Mouse (Mus musculus): ENCODE measurements around the gene Bloc1s3. TPM values are rescaled to one million over a fixed set of nuclear protein-coding genes. Genes with fewer than 3 reads are reported as not detected.

Gene Bloc1s3
- polyA plus RNA-seq, 1 experiment = 11.0 TPM

DNA sequence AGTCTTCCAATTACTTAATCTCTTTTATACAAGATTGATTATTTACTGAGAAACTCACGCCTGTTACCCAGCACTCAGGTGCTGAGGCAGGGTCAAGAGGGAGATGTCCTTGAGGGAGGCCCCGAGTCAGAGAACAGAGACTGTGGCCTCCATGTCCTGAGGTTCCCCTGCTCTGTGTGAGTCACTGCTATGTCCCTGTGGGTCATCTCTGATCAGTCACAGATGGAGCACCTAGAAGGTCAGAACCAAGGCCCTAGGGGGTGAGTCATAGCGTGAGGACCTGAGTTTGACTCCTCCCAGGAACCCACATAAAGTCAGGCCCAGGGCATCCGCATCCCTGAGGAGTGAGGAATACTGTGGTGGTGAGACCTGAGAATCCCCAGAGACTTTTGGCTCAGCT lies 6.5 kb downstream of the Bloc1s3 start:
- H3K4me1 ChIP-seq (ENCODE audit: control insufficient read depth, insufficient read depth, low read length) = peaks cover 31% of the 10 kb centered on the region
- H3K4me3 ChIP-seq (ENCODE audit: insufficient read depth, low read length) = no peak overlapping the region
- peak overlapping the region; percentile 99 for H3K27ac ChIP-seq (ENCODE audit: insufficient read depth, low read depth, low read length)
- TF ChIP-seq POLR2A (IDR thresholded peaks at IDR 0.05; ENCODE audit: borderline replicate concordance, low read depth, low read length) = no peak
- TF ChIP-seq CTCF (IDR thresholded peaks at IDR 0.05; ENCODE audit: low read depth, low read length) = no peak

DNA sequence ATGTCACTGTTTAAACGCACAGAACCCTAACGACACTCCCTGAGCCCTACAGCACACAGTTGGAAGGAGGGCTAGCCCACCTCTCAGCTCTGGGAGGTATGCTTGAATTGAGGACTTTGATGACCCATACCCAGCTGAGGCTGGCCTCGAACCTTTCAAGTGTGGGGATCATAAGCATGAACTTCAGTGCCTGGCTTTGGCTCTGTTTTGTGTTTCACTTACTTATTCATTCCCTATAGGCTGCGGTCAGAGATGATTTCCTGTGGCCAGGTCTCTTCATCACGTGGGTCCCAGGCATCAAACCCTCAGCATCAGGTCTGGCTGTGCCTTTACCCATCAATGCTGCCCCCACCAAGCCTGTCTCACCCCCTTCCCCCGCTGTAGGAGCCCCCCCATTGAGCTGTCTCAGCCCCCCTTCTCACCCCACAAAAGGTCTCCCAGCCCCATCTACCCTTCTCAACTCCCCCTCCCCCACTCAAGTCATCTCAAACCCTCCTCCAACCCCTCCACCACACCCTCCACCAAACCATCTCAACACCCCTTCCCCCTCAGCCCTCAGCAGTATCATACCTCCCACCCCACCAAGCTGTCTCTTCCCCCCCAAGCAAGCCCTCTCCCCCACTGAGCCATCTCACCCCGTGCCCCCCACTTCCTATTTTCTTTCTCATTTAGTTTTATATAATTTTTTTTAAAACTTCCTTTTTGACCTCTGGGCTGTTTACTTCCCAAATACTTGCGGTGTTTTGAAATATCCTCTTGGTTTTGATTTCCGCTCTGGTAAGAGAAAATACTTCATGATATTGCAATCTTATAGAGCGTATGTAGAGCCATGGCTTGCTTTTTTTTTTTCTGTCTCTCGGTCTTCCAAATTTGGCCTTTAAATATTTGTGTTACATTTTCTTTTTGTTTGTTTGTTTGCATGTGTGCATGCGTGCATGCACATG lies 7.5 kb downstream of the Bloc1s3 start:
- TF ChIP-seq POLR2A (IDR thresholded peaks at IDR 0.05; ENCODE audit: borderline replicate concordance, low read depth, low read length) = no peak
- TF ChIP-seq CTCF (IDR thresholded peaks at IDR 0.05; ENCODE audit: low read depth, low read length) = no peak
- Histone ChIP-seq H3K4me1 (ENCODE audit: control insufficient read depth, insufficient read depth, low read length) (peaks cover 38% of the 10 kb centered on the region), H3K27ac (ENCODE audit: insufficient read depth, low read depth, low read length) (peak overlapping the region; percentile 99), H3K4me3 (ENCODE audit: insufficient read depth, low read length) (peak overlapping the region; percentile 21; the same call in 1 of the 2 replicates)

DNA sequence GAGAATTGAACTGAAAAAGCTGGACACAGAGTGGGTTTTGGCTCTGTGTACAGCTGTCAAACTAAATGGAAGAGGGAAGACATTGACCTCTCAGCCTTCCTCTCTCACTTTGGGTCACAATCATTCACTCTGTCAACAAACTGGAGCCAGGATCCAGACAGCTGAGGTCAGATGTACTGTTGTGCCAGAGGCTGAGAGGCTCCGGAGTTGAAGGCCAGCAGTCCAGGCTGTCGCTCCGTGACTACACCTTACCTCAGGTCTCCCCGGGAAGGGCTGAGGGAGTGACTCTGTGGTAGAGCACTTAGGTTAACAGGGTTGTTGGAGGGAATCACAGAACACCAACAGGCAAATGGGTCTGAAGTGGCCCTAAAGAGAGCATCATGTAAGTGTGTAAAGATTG lies 9.8 kb downstream of the Bloc1s3 start:
- TF ChIP-seq POLR2A (IDR thresholded peaks at IDR 0.05; ENCODE audit: borderline replicate concordance, low read depth, low read length) (no peak), CTCF (IDR thresholded peaks at IDR 0.05; ENCODE audit: low read depth, low read length) (no peak)
- no peak overlapping the region for H3K27ac ChIP-seq (ENCODE audit: insufficient read depth, low read depth, low read length)
- H3K4me1 ChIP-seq (ENCODE audit: control insufficient read depth, insufficient read depth, low read length) = peaks cover 39% of the 10 kb centered on the region
- H3K4me3 ChIP-seq (ENCODE audit: insufficient read depth, low read length) = no peak overlapping the region

DNA sequence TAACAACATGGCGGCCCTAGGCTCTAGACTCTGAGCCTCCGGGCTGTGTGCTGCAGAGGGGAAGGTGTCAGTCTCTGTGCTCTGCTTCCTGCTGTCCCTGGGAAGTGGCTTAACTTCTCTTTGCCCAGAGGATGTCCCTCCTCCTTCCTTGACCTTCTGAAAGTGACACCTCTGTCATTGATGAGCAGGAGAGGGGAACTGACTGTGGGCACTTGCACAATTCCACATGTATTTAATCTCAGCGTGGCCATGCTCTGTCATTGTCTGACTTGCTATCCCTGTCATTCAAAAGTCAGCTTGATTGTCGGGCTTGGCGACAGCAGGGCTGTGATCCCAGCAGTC lies 12.0 kb downstream of the Bloc1s3 start:
- Histone ChIP-seq H3K27ac (ENCODE audit: insufficient read depth, low read depth, low read length) (0 out of 2 replicates have a peak overlapping the region, but pooled peaks have one; percentile 36), H3K4me1 (ENCODE audit: control insufficient read depth, insufficient read depth, low read length) (peaks cover 22% of the 10 kb centered on the region), H3K4me3 (ENCODE audit: insufficient read depth, low read length) (no peak overlapping the region)
- no peak for TF ChIP-seq POLR2A (IDR thresholded peaks at IDR 0.05; ENCODE audit: borderline replicate concordance, low read depth, low read length)

DNA sequence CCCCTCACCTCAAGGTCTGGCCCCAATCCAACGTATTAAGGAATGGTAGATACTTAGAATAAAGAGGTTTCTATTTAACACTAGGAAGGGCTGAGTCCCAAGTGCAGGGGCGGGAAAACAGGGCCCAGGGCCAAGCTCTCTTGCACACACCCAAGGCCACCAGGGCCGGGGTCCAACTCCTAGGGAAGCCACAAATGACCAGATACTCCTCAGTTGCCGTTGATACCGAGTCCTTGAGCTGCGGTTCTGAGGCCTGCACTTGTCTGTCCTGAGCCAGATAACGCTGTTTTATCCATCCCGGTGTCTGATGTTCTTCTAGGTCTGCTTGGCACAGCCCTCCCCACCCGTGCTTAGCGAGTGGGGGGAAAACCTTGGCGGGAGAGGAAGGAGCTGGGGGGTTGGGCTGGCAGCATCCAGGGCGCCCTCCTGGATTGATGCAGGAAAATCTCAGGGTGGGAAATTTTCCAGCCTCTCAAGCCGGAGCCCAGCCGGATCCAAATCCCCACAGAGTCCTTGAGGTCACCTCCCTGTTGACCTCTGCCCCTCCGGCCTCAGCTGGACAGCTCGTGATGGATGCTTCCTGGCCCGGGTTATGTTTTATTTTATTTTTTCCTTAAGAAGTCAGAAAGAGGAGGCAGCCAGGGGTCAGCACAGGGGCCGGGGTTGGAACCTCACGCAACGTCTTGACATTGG lies 12.5 kb downstream of the Bloc1s3 start:
- Histone ChIP-seq H3K27ac (ENCODE audit: insufficient read depth, low read depth, low read length) (no peak overlapping the region), H3K4me3 (ENCODE audit: insufficient read depth, low read length) (no peak overlapping the region), H3K4me1 (ENCODE audit: control insufficient read depth, insufficient read depth, low read length) (peaks cover 22% of the 10 kb centered on the region)
- TF ChIP-seq CTCF (IDR thresholded peaks at IDR 0.05; ENCODE audit: low read depth, low read length) = no peak
- TF ChIP-seq POLR2A (IDR thresholded peaks at IDR 0.05; ENCODE audit: borderline replicate concordance, low read depth, low read length) = no peak

DNA sequence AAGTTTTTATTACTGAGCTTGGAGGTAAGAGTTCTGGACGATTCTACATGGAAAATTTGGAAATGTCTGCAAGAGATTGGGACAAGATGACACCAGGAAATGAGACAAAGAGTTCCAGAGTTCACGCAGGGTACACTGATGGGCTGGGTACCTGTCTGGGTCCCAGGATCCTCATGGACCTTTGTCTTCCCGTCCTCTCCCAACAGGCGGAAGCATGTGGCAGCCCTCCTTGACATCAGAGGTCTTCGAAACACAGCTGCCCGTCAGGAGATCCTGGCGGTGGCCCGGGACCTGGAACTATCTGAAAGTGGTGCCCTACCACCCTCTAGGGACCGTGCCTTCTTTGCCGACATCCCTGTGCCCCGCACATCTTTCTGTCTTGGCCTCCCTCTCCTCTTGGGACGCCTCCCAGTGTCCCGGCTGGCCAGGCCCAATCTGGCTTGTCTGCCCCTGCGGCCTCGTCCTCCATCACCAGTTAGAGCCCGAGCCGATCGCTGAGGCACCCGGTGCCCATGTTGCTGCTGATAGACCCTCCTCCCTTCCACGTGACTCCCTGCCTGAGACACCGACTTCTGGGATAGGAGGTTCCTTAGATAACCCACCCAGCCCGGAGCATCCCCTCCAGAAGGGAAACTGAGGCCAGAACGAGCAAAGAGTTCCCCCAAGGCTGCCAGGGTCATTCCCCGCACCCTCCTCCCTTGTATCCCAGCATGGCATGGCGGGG lies 13.3 kb downstream of the Bloc1s3 start:
- no peak for TF ChIP-seq CTCF (IDR thresholded peaks at IDR 0.05; ENCODE audit: low read depth, low read length)
- TF ChIP-seq POLR2A (IDR thresholded peaks at IDR 0.05; ENCODE audit: borderline replicate concordance, low read depth, low read length) = no peak
- Histone ChIP-seq H3K27ac (ENCODE audit: insufficient read depth, low read depth, low read length) (no peak overlapping the region), H3K4me1 (ENCODE audit: control insufficient read depth, insufficient read depth, low read length) (peaks cover 18% of the 10 kb centered on the region), H3K4me3 (ENCODE audit: insufficient read depth, low read length) (no peak overlapping the region)

DNA sequence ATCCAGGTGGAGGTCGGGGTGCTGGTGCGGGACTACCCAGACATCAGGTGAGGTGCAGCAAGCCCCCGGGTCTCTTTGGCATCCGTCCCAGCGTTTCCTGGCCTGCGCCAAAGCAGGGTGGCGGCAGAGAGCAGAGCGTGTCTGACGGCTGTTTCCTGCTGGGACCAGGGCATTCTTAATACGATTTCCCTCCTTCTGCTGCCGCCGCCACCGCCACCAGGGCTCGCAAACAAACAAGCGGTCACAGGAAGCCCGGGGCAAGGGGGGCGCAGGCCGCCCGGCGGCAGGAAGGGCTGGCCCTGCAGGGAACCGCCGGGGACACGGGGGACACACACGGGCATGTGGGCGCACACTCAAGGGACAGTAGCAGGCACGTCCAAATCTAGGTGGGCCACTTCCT lies 16.4 kb downstream of the Bloc1s3 start:
- Histone ChIP-seq H3K4me3 (ENCODE audit: insufficient read depth, low read length) (no peak overlapping the region), H3K27ac (ENCODE audit: insufficient read depth, low read depth, low read length) (no peak overlapping the region), H3K4me1 (ENCODE audit: control insufficient read depth, insufficient read depth, low read length) (peaks cover 11% of the 10 kb centered on the region)
- TF ChIP-seq CTCF (IDR thresholded peaks at IDR 0.05; ENCODE audit: low read depth, low read length) = no peak
- TF ChIP-seq POLR2A (IDR thresholded peaks at IDR 0.05; ENCODE audit: borderline replicate concordance, low read depth, low read length) = no peak

DNA sequence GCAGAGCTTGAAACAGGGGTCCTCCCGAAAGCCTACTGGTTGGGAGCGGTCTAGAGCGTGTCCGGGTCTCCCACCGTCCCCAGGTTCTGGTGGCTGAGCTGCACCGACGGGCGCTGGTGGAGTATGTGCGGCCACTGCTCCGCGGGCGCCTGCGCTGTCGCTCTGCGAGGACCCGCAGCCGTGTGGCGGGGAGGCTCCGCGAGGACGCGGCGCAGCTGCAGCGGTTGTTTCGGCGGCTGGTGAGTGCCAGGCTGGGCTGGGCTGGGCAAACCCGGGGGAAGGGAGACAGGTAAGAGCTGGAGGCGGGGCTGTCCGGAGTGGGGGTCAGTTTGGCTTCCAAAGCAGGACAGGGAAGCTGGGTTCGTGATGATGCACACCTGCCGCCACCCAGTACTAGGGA lies 18.6 kb downstream of the Bloc1s3 start:
- Histone ChIP-seq H3K4me1 (ENCODE audit: control insufficient read depth, insufficient read depth, low read length) (no peaks in the 10 kb centered on the region; the same call in 1 of the 2 replicates), H3K4me3 (ENCODE audit: insufficient read depth, low read length) (no peak overlapping the region), H3K27ac (ENCODE audit: insufficient read depth, low read depth, low read length) (no peak overlapping the region)
- TF ChIP-seq POLR2A (IDR thresholded peaks at IDR 0.05; ENCODE audit: borderline replicate concordance, low read depth, low read length) (no peak), CTCF (IDR thresholded peaks at IDR 0.05; ENCODE audit: low read depth, low read length) (no peak)

DNA sequence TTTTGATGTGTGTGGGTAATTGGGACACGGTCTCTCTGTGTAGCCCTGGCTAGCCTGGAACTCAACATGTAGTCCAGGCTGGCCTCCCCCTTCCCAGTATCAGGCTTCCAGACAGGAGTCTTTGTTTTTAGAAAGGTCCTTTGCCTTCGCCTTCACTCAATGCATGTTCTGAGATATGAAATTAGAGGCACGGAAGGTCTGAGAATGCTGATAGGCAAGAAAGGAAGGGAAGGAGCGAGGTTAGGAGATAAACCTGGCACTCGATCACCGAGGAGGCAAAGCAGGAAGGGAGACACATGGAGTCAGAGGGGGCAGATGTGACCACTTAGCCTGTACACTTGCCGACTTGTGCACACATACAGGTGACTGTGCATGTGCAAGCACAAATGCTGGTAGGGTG lies 21.6 kb downstream of the Bloc1s3 start:
- H3K4me1 ChIP-seq (ENCODE audit: control insufficient read depth, insufficient read depth, low read length) = no peaks in the 10 kb centered on the region; the same call in 1 of the 2 replicates
- no peak overlapping the region for H3K27ac ChIP-seq (ENCODE audit: insufficient read depth, low read depth, low read length)
- H3K4me3 ChIP-seq (ENCODE audit: insufficient read depth, low read length) = no peak overlapping the region
- TF ChIP-seq POLR2A (IDR thresholded peaks at IDR 0.05; ENCODE audit: borderline replicate concordance, low read depth, low read length) = no peak
- no peak for TF ChIP-seq CTCF (IDR thresholded peaks at IDR 0.05; ENCODE audit: low read depth, low read length)

All from bone marrow macrophage, adult 2 months (primary cell).